Mouse (Mus musculus) layer of hippocampus, adult 9-10 months (tissue): ENCODE data around the gene Dip2a.

Experiments
- DNase-seq: peaks from one replicate; pipeline ENCODE4 v3.0.0; 2022; ENCODE audit warnings: low spot score

Gene Dip2a

DNA sequence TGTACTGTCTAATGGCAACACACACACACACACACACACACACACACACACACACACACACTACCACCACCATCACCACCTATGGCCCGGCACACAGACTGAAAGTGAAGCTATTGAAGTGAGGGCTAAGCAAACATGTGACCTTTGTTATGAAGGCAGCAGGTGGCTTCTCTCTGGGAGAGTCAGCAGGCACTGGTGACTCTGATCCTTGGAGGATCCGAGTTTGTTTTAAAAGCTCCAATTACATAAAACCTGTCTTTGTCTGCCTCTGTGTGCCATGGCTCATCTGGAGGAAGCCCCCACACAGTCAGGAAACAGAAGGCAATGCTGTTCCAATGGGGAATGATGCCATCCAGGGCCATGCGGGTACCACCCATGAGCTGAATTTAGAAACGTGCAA lies 98.5 kb downstream of the Dip2a start:
- DNase-seq = no peak

DNA sequence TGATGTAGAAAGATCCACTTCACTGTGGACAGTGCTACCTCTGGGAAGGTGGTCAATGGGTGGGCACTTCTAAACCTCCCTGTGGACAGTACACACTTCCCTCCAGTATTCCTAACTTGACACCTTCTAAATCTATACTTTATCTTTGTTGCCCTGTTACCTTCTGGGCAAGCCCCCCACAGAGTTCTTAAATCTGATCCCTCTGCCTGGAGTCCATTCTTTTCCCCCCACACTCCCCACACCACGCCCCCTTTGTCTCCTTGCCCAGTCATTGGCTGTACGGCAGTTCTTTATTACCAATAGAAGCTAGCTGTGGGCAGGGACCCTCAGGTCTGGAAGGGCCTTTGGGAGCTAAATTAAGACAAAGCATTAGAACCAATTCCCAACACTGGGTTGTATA lies 100.0 kb downstream of the Dip2a start:
- DNase-seq = no peak

DNA sequence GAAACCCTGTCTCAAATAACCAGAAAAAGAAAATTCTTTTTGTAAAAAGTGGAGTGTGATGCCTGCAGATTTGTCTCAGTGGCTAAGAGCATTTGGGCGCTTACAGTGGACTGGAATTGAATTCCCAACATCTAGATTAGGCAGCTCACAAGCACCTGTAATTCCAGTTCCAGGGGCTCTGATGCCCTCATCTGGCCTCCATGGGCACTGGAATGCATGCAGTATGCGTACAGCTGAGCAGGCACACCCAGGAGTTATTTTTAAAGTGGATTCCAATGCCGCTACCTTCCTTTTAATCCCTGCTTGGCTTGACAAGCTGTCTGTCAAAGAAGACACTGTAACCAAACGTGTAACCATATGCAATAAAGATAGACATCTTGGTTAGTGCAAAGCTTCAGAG lies 105.7 kb downstream of the Dip2a start:
- DNase-seq = no peak

DNA sequence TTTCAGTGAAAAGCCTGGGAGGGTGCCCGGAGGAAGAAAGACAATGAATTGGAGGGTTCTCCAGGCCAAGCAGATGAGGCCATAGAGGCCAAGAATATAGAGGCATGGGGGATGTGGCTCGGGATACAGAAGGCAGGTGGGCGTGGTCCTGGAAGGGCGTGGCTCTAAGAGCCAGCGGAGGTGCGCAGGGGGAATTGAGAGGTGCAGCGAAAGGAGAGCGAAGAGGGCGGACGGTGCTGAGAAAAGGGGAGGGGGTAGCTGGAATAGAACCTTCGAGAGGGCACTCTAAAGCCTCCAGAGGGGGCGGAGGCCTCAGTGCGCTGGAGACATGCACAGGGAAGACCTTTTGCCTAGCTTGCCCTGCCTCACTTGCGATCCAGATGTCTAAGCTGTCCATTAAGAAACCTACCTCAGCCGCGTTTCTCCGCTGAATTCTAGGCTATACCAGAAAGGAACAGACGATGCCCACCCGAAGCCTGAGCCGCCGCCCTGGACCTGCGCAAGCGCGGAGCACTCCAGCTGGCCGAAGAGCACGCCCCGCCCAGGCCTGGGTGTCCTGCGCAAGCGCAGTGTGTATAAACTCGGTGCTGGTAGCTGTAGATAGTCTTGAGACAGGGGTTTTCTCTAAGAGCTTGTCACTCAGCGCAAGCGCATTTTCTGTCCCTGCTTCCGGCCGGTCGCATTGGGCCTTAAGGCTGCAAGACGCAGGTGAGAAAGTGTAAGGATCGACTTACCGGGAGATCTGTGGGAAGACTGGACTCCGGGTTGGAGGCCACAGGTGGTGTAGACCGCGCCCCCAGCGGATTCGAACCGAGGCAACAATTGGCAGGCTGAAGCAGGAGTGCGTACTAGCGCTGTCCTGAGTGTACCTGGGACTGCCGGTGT lies 107.5 kb downstream of the Dip2a start, which contains the start of gene Prmt2:
TSS of gene Prmt2 (minus strand) at position 525 of the 885 bp plus-strand sequence.
- DNase-seq = peak; percentile 77

DNA sequence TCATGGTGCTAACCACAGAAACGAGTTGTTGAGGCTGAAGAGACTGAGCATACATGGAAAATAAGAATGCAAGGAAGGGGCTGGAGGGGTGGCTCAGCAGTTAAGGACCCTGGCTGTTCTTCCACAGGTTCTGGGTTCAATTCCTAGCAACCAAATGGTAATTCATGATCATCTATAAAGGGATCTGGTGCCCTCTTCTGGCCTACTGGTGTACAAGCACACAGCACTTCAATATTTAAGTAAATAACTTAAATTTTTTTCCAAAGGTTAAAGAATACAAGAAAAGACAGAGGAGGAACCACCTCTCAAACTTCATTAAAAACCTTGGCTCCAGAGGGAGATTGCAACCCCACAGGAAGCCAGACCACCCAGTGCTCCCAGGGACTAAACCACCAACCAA lies 115.5 kb downstream of the Dip2a start:
- no peak for DNase-seq

DNA sequence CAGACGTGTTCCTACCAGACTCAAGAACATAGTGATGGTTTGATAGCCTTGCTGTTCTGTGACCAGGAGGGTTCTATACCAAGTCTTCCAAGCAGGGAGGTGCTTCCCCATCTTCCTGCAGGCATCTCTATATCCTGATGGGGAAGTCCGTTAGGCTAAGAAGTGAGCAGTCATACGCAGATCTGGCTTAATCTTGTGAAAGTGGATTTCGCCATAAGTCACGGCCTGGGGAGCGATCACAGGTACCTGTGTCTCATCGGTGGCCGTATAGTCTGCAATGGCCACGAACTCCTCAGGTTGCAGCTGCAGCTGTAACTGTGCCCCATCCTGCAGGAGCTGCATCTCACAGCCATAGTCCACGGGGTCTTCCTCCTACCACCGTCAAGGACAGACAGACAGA lies 119.1 kb downstream of the Dip2a start:
- no peak for DNase-seq

DNA sequence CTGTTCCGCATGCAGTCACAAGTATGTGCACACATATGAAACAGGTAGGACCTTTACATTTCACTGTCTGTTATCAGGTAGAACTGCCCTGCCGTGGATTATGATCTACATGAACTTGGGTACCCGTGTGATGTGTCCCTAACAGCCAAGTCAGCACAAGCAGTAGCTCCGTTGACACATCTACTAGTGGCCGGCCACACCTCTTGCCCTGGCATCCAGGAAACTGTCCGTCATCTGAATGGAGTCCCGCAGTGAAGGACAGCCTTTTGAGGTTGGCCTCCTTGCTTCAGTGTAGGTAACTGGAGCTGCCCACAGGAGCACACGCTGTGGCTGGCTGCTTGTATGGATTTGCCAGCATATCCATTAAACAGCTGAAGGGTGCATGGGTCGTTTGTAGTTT lies 126.9 kb downstream of the Dip2a start:
- no peak for DNase-seq

DNA sequence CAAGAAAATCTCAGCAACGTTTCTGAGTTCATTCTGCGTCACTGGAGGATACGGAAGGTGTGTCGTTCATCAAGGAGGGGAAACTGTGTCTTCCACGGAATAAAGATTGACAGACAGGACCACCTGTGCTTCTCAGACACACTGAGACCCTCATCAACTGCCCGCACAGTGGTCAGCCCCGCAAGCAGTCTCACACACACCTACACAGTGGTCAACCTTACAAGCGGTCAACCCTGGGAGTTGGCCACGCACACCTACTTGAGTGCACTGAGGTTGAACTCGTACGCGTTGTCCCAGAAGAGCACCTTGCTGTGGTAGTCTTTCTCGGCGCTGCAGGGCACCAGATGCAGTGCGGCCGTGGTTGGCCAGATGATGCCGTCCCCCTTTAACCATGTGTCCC lies 128.0 kb downstream of the Dip2a start:
- DNase-seq = no peak

DNA sequence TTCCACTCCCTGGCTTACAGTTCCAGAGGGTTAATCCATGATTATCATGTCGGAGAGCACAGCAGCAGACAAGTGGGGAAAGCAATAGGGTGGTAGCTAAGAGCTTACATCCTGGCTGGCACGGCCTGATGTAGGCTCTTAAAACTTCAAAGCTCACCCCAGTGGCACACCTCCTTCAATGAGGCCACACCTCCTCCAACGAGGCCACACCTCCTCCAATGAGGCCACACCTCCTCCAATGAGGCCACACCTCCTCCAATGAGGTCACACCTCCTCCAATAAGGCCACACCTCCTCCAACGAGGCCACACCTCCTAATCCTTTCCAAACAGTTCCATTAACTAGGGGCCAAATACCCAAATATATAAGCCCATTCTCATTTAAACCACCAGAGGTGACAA lies 130.9 kb downstream of the Dip2a start:
- no peak for DNase-seq

DNA sequence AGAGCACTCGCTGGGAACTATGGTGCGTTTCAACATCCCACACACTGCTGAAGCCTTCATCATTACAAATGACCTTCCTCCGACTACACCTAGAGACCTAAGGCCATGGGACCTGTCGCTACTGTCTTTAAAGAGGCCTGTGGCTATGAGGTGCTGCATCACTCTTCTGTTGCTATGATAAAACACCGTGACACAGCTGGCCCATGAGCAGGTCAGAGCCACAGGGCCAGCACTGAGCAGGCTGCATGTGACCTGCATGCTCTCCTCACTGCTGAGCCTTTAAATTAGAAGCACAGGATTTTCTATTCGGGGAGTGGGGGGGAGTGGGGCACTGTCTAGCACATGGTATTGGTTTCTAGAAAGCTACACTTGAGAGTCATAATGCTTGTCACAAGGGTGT lies 133.0 kb downstream of the Dip2a start:
- no peak for DNase-seq

DNA sequence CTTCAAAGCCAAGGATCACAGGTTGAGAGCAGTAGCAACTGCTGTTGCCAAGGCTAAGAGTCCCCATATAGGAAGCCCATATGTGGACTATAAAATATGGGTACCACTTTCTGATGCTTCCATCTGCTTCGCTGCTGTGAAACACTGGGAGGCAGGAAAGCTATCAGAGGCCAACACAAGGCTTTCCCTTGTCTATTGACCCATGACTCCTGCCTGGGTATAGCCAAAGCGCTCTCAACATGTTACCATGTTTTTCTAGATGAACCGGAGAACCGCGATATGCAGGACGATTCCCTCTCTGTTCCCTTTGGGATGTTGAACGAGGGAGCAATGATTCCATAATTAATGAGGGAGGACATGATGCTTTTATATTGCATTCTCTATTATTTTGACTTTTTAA lies 134.3 kb downstream of the Dip2a start:
- DNase-seq = no peak
